Mouse (Mus musculus) MEL (cell line): Measurements from ENCODE around the gene H2-Eb2. TPM values are rescaled to one million over a fixed set of nuclear protein-coding genes. Genes with fewer than 3 reads are reported as not detected.
A peak's percentile ranks its signal among the peaks of the same experiment; 100 is the strongest.

Experiments used
- DNase-seq: peaks from one replicate; pipeline ENCODE4 v3.0.0; 2011; ENCODE audit warnings: low read depth, low spot score
- H3K27ac ChIP-seq: 2 replicates; pipeline ENCODE4 v1.5.1; 2012; ENCODE audit warnings: low read depth, mild to moderate bottlenecking, control low read depth, low read length, moderate library complexity; ENCODE audit not compliant: control insufficient read depth
- H3K27me3 ChIP-seq, 2 experiments: fragments of 150-350 bp in 1 of 2; sonication (generic) in 1 of 2; 2 replicates each; pipeline ENCODE4 v1.6.1; 2012; ENCODE audit warnings: low read length in 2 of 2, mild to moderate bottlenecking in 2 of 2, improper control_type of control experiment in 1 of 2, moderate library complexity in 1 of 2; ENCODE audit not compliant: insufficient read depth in 2 of 2, control insufficient read depth in 1 of 2
- H3K36me3 ChIP-seq, 2 experiments: 2 replicates each; pipeline ENCODE4 v1.6.1; 2012 to 2014; ENCODE audit warnings: low read length in 2 of 2, improper control_type of control experiment in 1 of 2, inconsistent platforms in 1 of 2, mild to moderate bottlenecking in 1 of 2; ENCODE audit not compliant: insufficient read depth in 2 of 2, control insufficient read depth in 1 of 2
- H3K4me1 ChIP-seq, 2 experiments: fragments of 150-350 bp in 1 of 2; sonication (generic) in 1 of 2; 2 replicates each; pipeline ENCODE4 v1.6.1; 2012; ENCODE audit warnings: low read length in 2 of 2, improper control_type of control experiment in 1 of 2, mild to moderate bottlenecking in 1 of 2; ENCODE audit not compliant: insufficient read depth in 2 of 2, control insufficient read depth in 1 of 2
- H3K4me3 ChIP-seq, 2 experiments: fragments of 150-350 bp in 1 of 2; sonication (generic) in 1 of 2; 2 replicates each; pipeline ENCODE4 v1.5.1; 2012; ENCODE audit warnings: low read depth in 2 of 2, low read length in 2 of 2, mild to moderate bottlenecking in 2 of 2, moderate library complexity in 2 of 2, control low read depth in 1 of 2, improper control_type of control experiment in 1 of 2; ENCODE audit not compliant: control insufficient read depth in 1 of 2, insufficient read depth in 1 of 2
- H3K79me2 ChIP-seq: 2 replicates; pipeline ENCODE4 v1.6.1; 2012; ENCODE audit warnings: mild to moderate bottlenecking, low read length, moderate library complexity; ENCODE audit not compliant: control insufficient read depth, poor library complexity, insufficient read depth
- H3K9ac ChIP-seq: 2 replicates; pipeline ENCODE4 v1.6.1; 2012; ENCODE audit warnings: low read depth, mild to moderate bottlenecking, control low read depth, low read length, moderate library complexity; ENCODE audit not compliant: control insufficient read depth, poor library complexity, severe bottlenecking
- H3K9me3 ChIP-seq: fragments of 150-350 bp; sonication (generic); replicated peaks from 2 replicates; pipeline ENCODE4 v1.6.1; 2012; ENCODE audit warnings: mild to moderate bottlenecking, low read length, improper control_type of control experiment, moderate library complexity; ENCODE audit not compliant: insufficient read depth
- CHD2 ChIP-seq: IDR thresholded peaks from 2 replicates; pipeline ENCODE4 v1.6.1; 2011; ENCODE audit warnings: low read length, improper control_type of control experiment
- CTCF ChIP-seq, 3 experiments: IDR thresholded peaks in 2 of 3; conservative IDR thresholded peaks in 1 of 3; 2 replicates each; pipeline ENCODE4 v1.5.1; 2011 to 2012; ENCODE audit warnings: low read length in 3 of 3, low read depth in 2 of 3, mild to moderate bottlenecking in 2 of 3, improper control_type of control experiment in 1 of 3, inconsistent platforms in 1 of 3, mixed read lengths in 1 of 3, moderate library complexity in 1 of 3; ENCODE audit not compliant: control insufficient read depth in 1 of 3, insufficient read depth in 1 of 3, poor library complexity in 1 of 3, severe bottlenecking in 1 of 3
- GATA1 ChIP-seq: IDR thresholded peaks from 2 replicates; pipeline ENCODE4 v1.6.1; 2011; ENCODE audit warnings: low read depth, low read length, improper control_type of control experiment
- MAX ChIP-seq: IDR thresholded peaks from 2 replicates; pipeline ENCODE4 v1.6.1; 2011; ENCODE audit warnings: low read length, improper control_type of control experiment
- MEF2A ChIP-seq: IDR thresholded peaks from 2 replicates; pipeline ENCODE4 v1.6.1; 2014; ENCODE audit warnings: low read depth, mild to moderate bottlenecking, inconsistent platforms, low read length, improper control_type of control experiment; ENCODE audit not compliant: poor library complexity, insufficient replicate concordance, severe bottlenecking; ENCODE audit errors: extremely low read depth
- MXI1 ChIP-seq: IDR thresholded peaks from 2 replicates; pipeline ENCODE4 v1.6.1; 2011; ENCODE audit warnings: mild to moderate bottlenecking, low read depth, low read length, improper control_type of control experiment
- MYC ChIP-seq: IDR thresholded peaks from 2 replicates; pipeline ENCODE4 v1.6.1; 2011; ENCODE audit warnings: low read depth, mild to moderate bottlenecking, low read length, improper control_type of control experiment, moderate library complexity
- POLR2A ChIP-seq, 2 experiments: IDR thresholded peaks; 2 replicates each; pipeline ENCODE4 v1.6.1; 2011 to 2012; ENCODE audit warnings: low read length in 2 of 2, mild to moderate bottlenecking in 2 of 2, control low read depth in 1 of 2, improper control_type of control experiment in 1 of 2, low read depth in 1 of 2, moderate library complexity in 1 of 2; ENCODE audit not compliant: control insufficient read depth in 1 of 2, insufficient read depth in 1 of 2, poor library complexity in 1 of 2
- POLR2AphosphoS5 ChIP-seq: IDR thresholded peaks from 2 replicates; pipeline ENCODE4 v1.6.1; 2012; ENCODE audit warnings: low read depth, borderline replicate concordance, mild to moderate bottlenecking, inconsistent platforms, low read length, moderate library complexity, mixed read lengths
- RAD21 ChIP-seq: IDR thresholded peaks from 2 replicates; pipeline ENCODE4 v1.6.1; 2011; ENCODE audit warnings: mild to moderate bottlenecking, low read depth, low read length, improper control_type of control experiment
- RCOR1 ChIP-seq: IDR thresholded peaks from 2 replicates; pipeline ENCODE4 v1.6.1; 2012; ENCODE audit warnings: low read depth, mild to moderate bottlenecking, inconsistent platforms, low read length, improper control_type of control experiment
- SMC3 ChIP-seq: IDR thresholded peaks from 2 replicates; pipeline ENCODE4 v1.6.1; 2011; ENCODE audit warnings: low read depth, low read length, improper control_type of control experiment
- TAL1 ChIP-seq: IDR thresholded peaks from 2 replicates; pipeline ENCODE4 v1.6.1; 2012; ENCODE audit warnings: mild to moderate bottlenecking, inconsistent platforms, low read length, moderate library complexity, mixed read lengths
- TCF12 ChIP-seq: IDR thresholded peaks from 2 replicates; pipeline ENCODE4 v1.6.1; 2014; ENCODE audit warnings: low read depth, mild to moderate bottlenecking, inconsistent platforms, low read length, improper control_type of control experiment, moderate library complexity
- USF2 ChIP-seq, 2 experiments: IDR thresholded peaks; 2 replicates each; pipeline ENCODE4 v1.6.1; 2011 to 2012; ENCODE audit warnings: improper control_type of control experiment in 2 of 2, low read length in 2 of 2, borderline replicate concordance in 1 of 2, inconsistent platforms in 1 of 2, low read depth in 1 of 2, mild to moderate bottlenecking in 1 of 2; ENCODE audit not compliant: insufficient read depth in 1 of 2
- ZC3H11A ChIP-seq: IDR thresholded peaks from 2 replicates; pipeline ENCODE4 v1.6.1; 2012; ENCODE audit warnings: low read depth, mild to moderate bottlenecking, inconsistent platforms, low read length, improper control_type of control experiment
- polyA plus RNA-seq, 2 experiments: library from polyadenylated mRNA; stranded (reverse) in 1 of 2; unstranded in 1 of 2; fragments of >175 nt in 1 of 2; fragments of >200 nt in 1 of 2; gene quantifications; 2 replicates each; pipeline versions ENCODE4 v1.2.1 to v1.2.4; 2012; ENCODE audit warnings: low replicate concordance in 2 of 2, low read depth in 1 of 2; ENCODE audit not compliant: insufficient read length in 2 of 2, insufficient read depth in 1 of 2, missing spikeins in 1 of 2
- total RNA-seq: library from RNA; depleted of rRNA; stranded (reverse); fragments of 300-350 nt; gene quantifications from 2 replicates; pipeline ENCODE4 v1.2.3, GENCODE M21; 2012

H2-Eb2 gene
- total and polyA plus RNA-seq, 3 experiments: not detected

- Histone ChIP-seq H3K36me3 (no peaks in the 10 kb centered on the region), H3K27me3 (peaks cover 1 to 2% of the 10 kb centered on the region in 2 experiments; a peak in 2 of 4 replicates), H3K27ac (no peak overlapping the region), H3K9me3 (no peaks in the 10 kb centered on the region), H3K79me2 (no peaks in the 10 kb centered on the region), H3K9ac (no peak overlapping the region), H3K4me3 (no peak overlapping the region), H3K4me1 (peaks cover 0 to 2% of the 10 kb centered on the region in 2 experiments; a peak in 1 of 4 replicates)
- no peak for DNase-seq
- no peak for TF ChIP-seq TCF12
- no peak for TF ChIP-seq POLR2AphosphoS5
- no peak for TF ChIP-seq RCOR1
- TF ChIP-seq GATA1: no peak
Measured at GRCm38 (mm10) chr17:34346041-34346440, 20.6 kb downstream of the H2-Eb2 start.

GRCm38 (mm10) chr17:34347606-34348308 is 22.3 kb downstream of the H2-Eb2 start:
- Histone ChIP-seq H3K27ac (no peak overlapping the region), H3K4me3 (no peak overlapping the region), H3K79me2 (no peaks in the 10 kb centered on the region), H3K36me3 (no peaks in the 10 kb centered on the region), H3K4me1 (peaks cover 0 to 2% of the 10 kb centered on the region in 2 experiments; a peak in 1 of 4 replicates), H3K9me3 (no peaks in the 10 kb centered on the region), H3K27me3 (peaks cover 0 to 2% of the 10 kb centered on the region in 2 experiments; a peak in 2 of 4 replicates), H3K9ac (no peak overlapping the region)
- TF ChIP-seq POLR2A (IDR thresholded peaks at IDR 0.05; ENCODE audit: control insufficient read depth in 1 of 2, insufficient read depth in 1 of 2, low read depth in 1 of 2, low read length in 2 of 2, poor library complexity in 1 of 2) (no peak), USF2 (IDR thresholded peaks at IDR 0.05; ENCODE audit: borderline replicate concordance in 1 of 2, insufficient read depth in 1 of 2, low read depth in 1 of 2, low read length in 2 of 2) (no peak), CHD2 (peak; percentile 86), MAX (no peak), RCOR1 (no peak), RAD21 (no peak)
- DNase-seq: peak; percentile 64

- Histone ChIP-seq H3K27me3 (peaks cover 1 to 2% of the 10 kb centered on the region in 2 experiments; a peak in 2 of 4 replicates), H3K4me3 (no peak overlapping the region), H3K9me3 (no peaks in the 10 kb centered on the region), H3K27ac (no peak overlapping the region), H3K9ac (no peak overlapping the region), H3K4me1 (peaks cover 0 to 2% of the 10 kb centered on the region in 2 experiments; a peak in 1 of 4 replicates), H3K36me3 (no peaks in the 10 kb centered on the region), H3K79me2 (no peaks in the 10 kb centered on the region)
- DNase-seq: peak; percentile 76
- peak; percentile 66 for TF ChIP-seq ZC3H11A
- no peak for TF ChIP-seq POLR2AphosphoS5
- no peak for TF ChIP-seq MXI1
- TF ChIP-seq RAD21: peak; percentile 84
- TF ChIP-seq TAL1: no peak
- TF ChIP-seq MAX: no peak
- TF ChIP-seq CTCF (IDR thresholded peaks at IDR 0.05 in 2 of 3, conservative IDR thresholded peaks at IDR 0.05 in 1 of 3; ENCODE audit: control insufficient read depth in 1 of 3, insufficient read depth in 1 of 3, low read depth in 2 of 3, low read length in 3 of 3, poor library complexity in 1 of 3, severe bottlenecking in 1 of 3): peak; percentile 68 to 90 (median 82)
- no peak for TF ChIP-seq MYC
- TF ChIP-seq POLR2A (IDR thresholded peaks at IDR 0.05; ENCODE audit: control insufficient read depth in 1 of 2, insufficient read depth in 1 of 2, low read depth in 1 of 2, low read length in 2 of 2, poor library complexity in 1 of 2): no peak
- no peak for TF ChIP-seq MEF2A
- peak; percentile 80 for TF ChIP-seq SMC3
- no peak for TF ChIP-seq GATA1
- TF ChIP-seq CHD2: no peak
Measured at GRCm38 (mm10) chr17:34349429-34349828, 24.0 kb downstream of the H2-Eb2 start.
